In genomic region chr5:132114561-132115301, GRCm38 (mm10) we compare ENCODE assay signal across 15 mouse cellular contexts.
DNase-seq lines count a peak whose midpoint lies in the region; ATAC-seq and TF ChIP-seq lines count a peak whose summit lies in the region.
"Had no signal": no experiment of that assay in that cellular context is flagged by ENCODE, and none has a peak within 500 bp of the region (broad histone marks: within the 10 kb centered on the region; RNA-seq: fewer than 3 reads in every experiment).

No protein-coding gene starts in this region.

- H3K36me3 ChIP-seq in heart, embryonic 11.5 days (ENCODE audit: control insufficient read depth, insufficient read depth, low read length), result no peaks in the 10 kb centered on the region
- H3K36me3 ChIP-seq in lung, embryonic 14.5 days (ENCODE audit: insufficient read depth), result no peaks in the 10 kb centered on the region
- H3K36me3 ChIP-seq in ES-E14 (ENCODE audit: control insufficient read depth, insufficient read depth, low read length, poor library complexity, severe bottlenecking), result no peaks in the 10 kb centered on the region
- no peaks in the 10 kb centered on the region for H3K36me3 ChIP-seq in intestine, embryonic 16.5 days (ENCODE audit: control insufficient read depth, insufficient read depth, low read length)
- H3K36me3 ChIP-seq: hindbrain, embryonic 15.5 days; limb, embryonic 13.5 days had no signal

- no peaks in the 10 kb centered on the region for H3K4me1 ChIP-seq in heart, embryonic 11.5 days (ENCODE audit: control insufficient read depth, insufficient read depth, low read length)
- no peaks in the 10 kb centered on the region for H3K4me1 ChIP-seq in lung, embryonic 14.5 days (ENCODE audit: insufficient read depth)
- H3K4me1 ChIP-seq in ES-E14 (ENCODE audit: control insufficient read depth in 2 of 2, insufficient read depth in 2 of 2, low read length in 2 of 2, poor library complexity in 1 of 2), result no peaks in the 10 kb centered on the region
- H3K4me1 ChIP-seq in intestine, embryonic 16.5 days (ENCODE audit: control insufficient read depth, insufficient read depth, low read length), result no peaks in the 10 kb centered on the region

- no peak overlapping the region for H3K9ac ChIP-seq in heart, embryonic 11.5 days (ENCODE audit: low read depth, low read length)
- no peak overlapping the region for H3K9ac ChIP-seq in lung, embryonic 14.5 days
- no peak overlapping the region for H3K9ac ChIP-seq in ES-E14 (ENCODE audit: insufficient read depth, low read depth, low read length, poor library complexity, severe bottlenecking)
- H3K9ac ChIP-seq in intestine, embryonic 16.5 days (ENCODE audit: low read depth, low read length), result no peak overlapping the region
- H3K9ac ChIP-seq: hindbrain, embryonic 15.5 days; limb, embryonic 13.5 days had no signal

- H3K4me3 ChIP-seq in heart, embryonic 11.5 days (ENCODE audit: low read depth, low read length), result no peak overlapping the region
- no peak overlapping the region for H3K4me3 ChIP-seq in lung, embryonic 14.5 days (ENCODE audit: low read depth, low read length)
- no peak overlapping the region for H3K4me3 ChIP-seq in ES-E14 (ENCODE audit: insufficient read depth in 1 of 2, low read depth in 1 of 2, low read length in 2 of 2, poor library complexity in 1 of 2, severe bottlenecking in 1 of 2)
- no peak overlapping the region for H3K4me3 ChIP-seq in intestine, embryonic 16.5 days (ENCODE audit: low read length)
- H3K4me3 ChIP-seq: hindbrain, embryonic 15.5 days; limb, embryonic 13.5 days; myocyte had no signal

- 68% methylated on average over 8 of the region's 8 CpGs for WGBS in heart, embryonic 11.5 days (ENCODE audit: insufficient replicate concordance)
- 67% methylated on average over 8 of the region's 8 CpGs for WGBS in lung, embryonic 14.5 days
- 70% methylated on average over 8 of the region's 8 CpGs for WGBS in intestine, embryonic 16.5 days

- H3K27me3 ChIP-seq in heart, embryonic 11.5 days (ENCODE audit: control insufficient read depth, insufficient read depth, low read length), result no peaks in the 10 kb centered on the region
- H3K27me3 ChIP-seq in lung, embryonic 14.5 days (ENCODE audit: insufficient read depth, low read length), result no peaks in the 10 kb centered on the region
- no peaks in the 10 kb centered on the region for H3K27me3 ChIP-seq in intestine, embryonic 16.5 days (replicated peaks; ENCODE audit: control insufficient read depth, insufficient read depth, low read length)
- H3K27me3 ChIP-seq: hindbrain, embryonic 15.5 days; limb, embryonic 13.5 days had no signal

- no peak overlapping the region for H3K27ac ChIP-seq in heart, embryonic 11.5 days (ENCODE audit: low read depth, low read length)
- H3K27ac ChIP-seq in lung, embryonic 14.5 days (ENCODE audit: low read depth), result no peak overlapping the region
- H3K27ac ChIP-seq in ES-E14 (ENCODE audit: insufficient read depth, low read depth, low read length, poor library complexity, severe bottlenecking), result no peak overlapping the region
- no peak overlapping the region for H3K27ac ChIP-seq in intestine, embryonic 16.5 days (ENCODE audit: low read length)
- H3K27ac ChIP-seq: hindbrain, embryonic 15.5 days; limb, embryonic 13.5 days; macrophage had no signal

- H3K9me3 ChIP-seq in heart, embryonic 11.5 days (replicated peaks; ENCODE audit: control insufficient read depth, low read length), result no peaks in the 10 kb centered on the region
- H3K9me3 ChIP-seq in lung, embryonic 14.5 days (ENCODE audit: low read depth, low read length), result no peaks in the 10 kb centered on the region
- no peaks in the 10 kb centered on the region for H3K9me3 ChIP-seq in ES-E14 (ENCODE audit: control insufficient read depth, insufficient read depth, low read depth, low read length)
- H3K9me3 ChIP-seq in intestine, embryonic 16.5 days (ENCODE audit: control insufficient read depth, low read length), result no peaks in the 10 kb centered on the region
- H3K9me3 ChIP-seq: hindbrain, embryonic 15.5 days; limb, embryonic 13.5 days had no signal

- peak; percentile 13 to 30 for DNase-seq in heart, adult 18-20 months
- peak; percentile 10 for DNase-seq in lung, embryonic 14.5 days
- no peak for DNase-seq in lung, postnatal 25 days (ENCODE audit: low spot score)
- peak; percentile 24 for DNase-seq in ES-E14 (ENCODE audit: low read depth, low spot score)
- DNase-seq: layer of hippocampus, postnatal 36 days; right cerebral cortex, postnatal 14 days; thymus, postnatal 36 days had no signal

- in situ Hi-C loops in ES-E14 (cut with MboI; ENCODE audit: low sequenced_read_pairs in 2 of 2, unreplicated experiment in 2 of 2), result no loop called here

- no peak for ATAC-seq in heart, embryonic 11.5 days (replicated peaks; ENCODE audit: insufficient number of reproducible peaks, low FRiP score, low TSS enrichment)
- no peak for ATAC-seq in lung, embryonic 14.5 days (ENCODE audit: insufficient read depth)
- ATAC-seq in intestine, embryonic 16.5 days, result peak; percentile 46; the same call in 1 of the 2 replicates
- ATAC-seq in inflammation-experienced regulatory T-cells, adult 6 months, result no peak
- ATAC-seq: CD4-positive, CD25-positive, alpha-beta regulatory T cell, adult 4 months had no signal

- TF ChIP-seq CTCF in lung, embryonic 14.5 days (IDR thresholded peaks at IDR 0.05; ENCODE audit: low read depth), result peak; percentile 44

- H3K4me2 ChIP-seq in heart, embryonic 11.5 days, result no peak overlapping the region
- no peak overlapping the region for H3K4me2 ChIP-seq in lung, embryonic 14.5 days
- H3K4me2 ChIP-seq in intestine, embryonic 16.5 days (ENCODE audit: low read depth, low read length), result no peak overlapping the region
- H3K4me2 ChIP-seq: hindbrain, embryonic 15.5 days; limb, embryonic 13.5 days had no signal

TF ChIP-seq in ES-E14, 5 proteins besides CTCF, POLR2A, EP300 and RAD21:
- TF ChIP-seq CHD2 (IDR thresholded peaks at IDR 0.05; ENCODE audit: low read depth, low read length) (no peak), HCFC1 (IDR thresholded peaks at IDR 0.05; ENCODE audit: borderline replicate concordance, insufficient read depth, low read length) (no peak), ZNF384 (IDR thresholded peaks at IDR 0.05; ENCODE audit: low read depth, low read length) (no peak), ZC3H11A (IDR thresholded peaks at IDR 0.05; ENCODE audit: borderline replicate concordance, low read depth, low read length) (no peak), MAFK (IDR thresholded peaks at IDR 0.05; ENCODE audit: insufficient read depth, low read depth, low read length) (no peak)
